Mouse (Mus musculus) heart, embryonic 14.5 days (tissue): ENCODE measurements around the gene Xcr1. TPM values are rescaled to one million over a fixed set of nuclear protein-coding genes. Genes with fewer than 3 reads are reported as not detected.

Experiments
- ATAC-seq: fragments of 200-750 bp; cut with Nextera tagmentation; 2 replicates; pipeline ENCODE4 v1.8.0; 2017; ENCODE audit warnings: low read depth, moderate TSS enrichment; ENCODE audit not compliant: insufficient number of reproducible peaks, insufficient read depth, low FRiP score
- H3K27ac ChIP-seq, 2 experiments: fragments of 200-500 bp in 1 of 2; fragments of 300-500 bp in 1 of 2; sonication (generic) in 1 of 2; replicated peaks in 1 of 2; 2 replicates each; pipeline ENCODE4 v1.5.1; 2012 to 2014; ENCODE audit warnings: low read depth in 2 of 2, low read length in 2 of 2, control low read depth in 1 of 2, mild to moderate bottlenecking in 1 of 2, mixed read lengths in 1 of 2; ENCODE audit not compliant: control insufficient read depth in 1 of 2, insufficient read depth in 1 of 2
- H3K27me3 ChIP-seq: fragments of 300-500 bp; sonication (generic); 2 replicates; pipeline ENCODE4 v1.6.1; 2014; ENCODE audit warnings: mild to moderate bottlenecking, low read length, control low read depth; ENCODE audit not compliant: control insufficient read depth, insufficient read depth
- H3K36me3 ChIP-seq: fragments of 300-500 bp; sonication (generic); 2 replicates; pipeline ENCODE4 v1.6.1; 2014; ENCODE audit warnings: mild to moderate bottlenecking, control low read depth, low read length, mixed read lengths; ENCODE audit not compliant: control insufficient read depth, insufficient read depth
- H3K4me1 ChIP-seq, 2 experiments: fragments of 200-500 bp in 1 of 2; fragments of 300-500 bp in 1 of 2; sonication (generic) in 1 of 2; 2 replicates each; pipeline ENCODE4 v1.6.1; 2012 to 2014; ENCODE audit warnings: low read length in 2 of 2, control low read depth in 1 of 2, mixed read lengths in 1 of 2; ENCODE audit not compliant: control insufficient read depth in 2 of 2, insufficient read depth in 2 of 2
- H3K4me2 ChIP-seq: fragments of 300-500 bp; sonication (generic); 2 replicates; pipeline ENCODE4 v1.6.1; 2014; ENCODE audit warnings: mild to moderate bottlenecking, low read length
- H3K4me3 ChIP-seq, 2 experiments: fragments of 200-500 bp in 1 of 2; fragments of 300-500 bp in 1 of 2; sonication (generic) in 1 of 2; 2 replicates each; pipeline ENCODE4 v1.5.1; 2012 to 2014; ENCODE audit warnings: low read length in 2 of 2, mild to moderate bottlenecking in 2 of 2, control low read depth in 1 of 2, low read depth in 1 of 2, moderate library complexity in 1 of 2; ENCODE audit not compliant: control insufficient read depth in 1 of 2, insufficient read depth in 1 of 2
- H3K9ac ChIP-seq: fragments of 300-500 bp; sonication (generic); 2 replicates; pipeline ENCODE4 v1.6.1; 2014; ENCODE audit warnings: mild to moderate bottlenecking, low read length
- H3K9me3 ChIP-seq: fragments of 300-500 bp; sonication (generic); 2 replicates; pipeline ENCODE4 v1.6.1; 2016; ENCODE audit warnings: low read length, control low read depth; ENCODE audit not compliant: control insufficient read depth
- WGBS: fragments of 180-500 bp; shearing (Covaris S2); extraction: QIAGEN DNeasy Blood & Tissue Kit; methylation state at CpG from one replicate; pipeline ENCODE4 v1.1.7; 2014; 5-methylcytosine and 5-hydroxymethylcytosine counted together
- polyA plus RNA-seq: library from polyadenylated mRNA; unstranded; fragments of >200 nt; fragmentation: Nextera tagmentation; extraction: Ambion mirVana; gene quantifications from 2 replicates; pipeline ENCODE4 v1.2.1, GENCODE M21; 2014

Gene Xcr1
- polyA plus RNA-seq, 1 experiment from 2014 or later: not detected

GRCm38 (mm10) chr9:123840243-123840642, 21.6 kb downstream of the Xcr1 start:
- peaks cover 80% of the 10 kb centered on the region for H3K36me3 ChIP-seq

DNA sequence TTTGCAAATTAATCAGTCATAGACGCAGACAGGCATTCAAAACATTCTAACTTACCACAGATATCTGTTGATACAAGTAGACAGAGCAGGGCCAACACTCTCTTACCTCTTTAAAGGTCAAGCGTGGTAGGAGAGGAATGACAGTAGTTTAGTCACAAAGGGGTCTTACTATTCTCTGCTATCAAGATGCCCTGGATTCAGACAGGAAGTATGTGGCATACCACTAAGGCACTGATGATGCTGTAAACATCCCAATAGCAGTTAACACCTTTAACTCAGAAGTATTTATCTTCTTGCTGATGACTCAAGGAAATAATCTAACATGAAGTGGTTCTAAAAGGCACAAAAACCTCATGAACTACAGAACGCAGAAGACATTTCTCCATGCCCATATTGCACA, 26.0 kb downstream of the Xcr1 start:
- no peaks in the 10 kb centered on the region for H3K9me3 ChIP-seq
- ATAC-seq: no peak
- H3K4me2 ChIP-seq: no peak overlapping the region
- H3K27ac ChIP-seq: no peak overlapping the region
- peaks cover 97% of the 10 kb centered on the region for H3K36me3 ChIP-seq
- H3K4me3 ChIP-seq: no peak overlapping the region
- no peaks in the 10 kb centered on the region for H3K27me3 ChIP-seq
- WGBS: 89% methylated on average over 3 of the region's 3 CpGs
- H3K9ac ChIP-seq: no peak overlapping the region
- no peaks in the 10 kb centered on the region for H3K4me1 ChIP-seq

More at GRCm38 (mm10) chr9:123840243-123840642, 21.6 kb downstream of the Xcr1 start:
- peaks cover 4 to 16% of the 10 kb centered on the region in 2 experiments for H3K4me1 ChIP-seq
- ATAC-seq: no peak
- H3K9ac ChIP-seq: no peak overlapping the region
- no peak overlapping the region for H3K27ac ChIP-seq
- WGBS: 85% methylated on average over 6 of the region's 6 CpGs
- H3K9me3 ChIP-seq: no peaks in the 10 kb centered on the region
- H3K4me3 ChIP-seq: no peak overlapping the region
- no peak overlapping the region for H3K4me2 ChIP-seq
- no peaks in the 10 kb centered on the region for H3K27me3 ChIP-seq

DNA sequence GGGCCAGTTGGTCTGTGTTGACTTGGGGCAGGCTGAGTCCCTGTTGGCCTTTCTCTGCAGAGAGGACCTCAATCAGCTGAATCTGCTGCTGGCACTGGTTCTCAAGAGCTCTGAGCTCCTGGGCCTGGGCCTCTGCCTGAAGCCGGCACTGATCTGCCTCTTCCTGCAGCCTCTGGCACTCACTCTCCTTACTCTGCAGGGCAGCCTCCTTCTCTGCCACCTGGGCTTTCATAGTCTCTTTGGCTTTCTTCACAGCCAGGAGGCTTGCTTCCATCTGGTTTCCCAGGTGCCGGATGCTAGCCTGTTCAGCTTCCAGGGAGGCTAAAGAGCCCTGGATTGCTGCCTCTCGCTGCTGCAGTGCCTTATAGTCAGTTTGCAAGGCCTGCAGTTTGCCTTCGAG, 32.9 kb downstream of the Xcr1 start:
- Histone ChIP-seq H3K36me3 (peaks cover 97% of the 10 kb centered on the region), H3K4me3 (no peak overlapping the region), H3K4me2 (no peak overlapping the region), H3K4me1 (no peaks in the 10 kb centered on the region), H3K9me3 (no peaks in the 10 kb centered on the region), H3K9ac (no peak overlapping the region), H3K27ac (no peak overlapping the region), H3K27me3 (no peaks in the 10 kb centered on the region)
- no peak for ATAC-seq
- 94% methylated on average over 4 of the region's 4 CpGs for WGBS

GRCm38 (mm10) chr9:123826631-123827030, 35.2 kb downstream of the Xcr1 start:
- no peak overlapping the region for H3K9ac ChIP-seq
- no peak overlapping the region for H3K4me3 ChIP-seq
- WGBS: 90% methylated on average over 3 of the region's 3 CpGs
- H3K27ac ChIP-seq: no peak overlapping the region
- H3K4me1 ChIP-seq: no peaks in the 10 kb centered on the region
- H3K9me3 ChIP-seq: no peaks in the 10 kb centered on the region
- ATAC-seq: no peak
- peaks cover 100% of the 10 kb centered on the region for H3K36me3 ChIP-seq
- no peaks in the 10 kb centered on the region for H3K27me3 ChIP-seq
- H3K4me2 ChIP-seq: no peak overlapping the region

GRCm38 (mm10) chr9:123818601-123819000, 43.2 kb downstream of the Xcr1 start:
- WGBS: 80% methylated on average over 2 of the region's 2 CpGs
- H3K36me3 ChIP-seq: peaks cover 98% of the 10 kb centered on the region
- H3K4me1 ChIP-seq: 0 out of 4 replicates have a peak, but pooled peaks cover 2 to 4% of the 10 kb centered on the region in 2 experiments
- no peak for ATAC-seq
- no peak overlapping the region for H3K4me3 ChIP-seq
- H3K9ac ChIP-seq: no peak overlapping the region
- no peaks in the 10 kb centered on the region for H3K9me3 ChIP-seq
- no peaks in the 10 kb centered on the region for H3K27me3 ChIP-seq
- no peak overlapping the region for H3K27ac ChIP-seq
- no peak overlapping the region for H3K4me2 ChIP-seq

DNA sequence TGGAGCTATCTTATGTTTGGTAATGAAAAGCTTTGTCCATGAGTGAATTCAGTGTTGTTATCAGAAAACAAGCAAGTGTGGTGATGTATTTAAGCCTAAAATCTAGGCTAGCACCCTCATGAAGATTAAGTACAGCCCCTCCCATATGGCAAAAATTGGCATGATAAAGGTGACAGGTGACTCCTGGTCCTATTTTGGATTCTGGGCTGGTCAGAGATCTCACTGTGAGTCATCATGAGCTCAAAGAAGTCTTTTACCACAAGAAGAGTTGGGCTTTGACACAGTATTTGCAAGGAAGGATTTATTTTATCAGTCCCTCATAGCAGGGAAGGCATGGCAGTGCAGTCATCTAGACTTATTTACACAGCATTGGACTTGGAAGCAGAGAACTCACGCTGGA, 45.8 kb downstream of the Xcr1 start:
- no peak overlapping the region for H3K27ac ChIP-seq
- H3K9ac ChIP-seq: no peak overlapping the region

DNA sequence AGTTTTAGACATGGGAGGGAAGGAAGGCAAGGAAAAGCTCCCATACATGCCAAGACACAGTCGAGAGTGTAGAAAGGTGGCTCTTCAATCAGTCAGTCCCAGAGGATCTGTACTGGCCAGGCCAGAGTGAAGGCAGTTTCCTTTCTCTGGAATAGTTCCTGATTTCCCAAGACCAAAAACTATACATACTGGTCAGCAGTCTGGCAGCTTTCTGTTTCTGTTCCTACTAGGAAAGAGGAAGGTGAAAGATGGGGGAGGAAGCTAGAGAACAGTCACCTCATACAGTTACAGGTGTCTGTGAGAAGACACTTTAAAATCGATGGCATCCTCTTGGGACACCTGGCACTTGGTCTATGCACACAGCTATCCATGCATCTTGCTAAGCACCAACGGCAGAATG, 46.4 kb downstream of the Xcr1 start:
- Histone ChIP-seq H3K4me1 (0 out of 4 replicates have a peak, but pooled peaks cover 2 to 4% of the 10 kb centered on the region in 2 experiments), H3K9ac (no peak overlapping the region), H3K27ac (no peak overlapping the region), H3K36me3 (peaks cover 98% of the 10 kb centered on the region), H3K9me3 (no peaks in the 10 kb centered on the region), H3K4me2 (no peak overlapping the region), H3K4me3 (no peak overlapping the region), H3K27me3 (no peaks in the 10 kb centered on the region)
- 75% methylated on average over 3 of the region's 3 CpGs for WGBS
- no peak for ATAC-seq

More for the DNA sequence above, 45.8 kb downstream of the Xcr1 start:
- Histone ChIP-seq H3K4me2 (no peak overlapping the region), H3K36me3 (peaks cover 98% of the 10 kb centered on the region), H3K4me1 (0 out of 4 replicates have a peak, but pooled peaks cover 2 to 4% of the 10 kb centered on the region in 2 experiments), H3K9me3 (no peaks in the 10 kb centered on the region), H3K4me3 (no peak overlapping the region), H3K27me3 (no peaks in the 10 kb centered on the region)
- 76% methylated on average over 1 of the region's 1 CpGs for WGBS
- ATAC-seq: no peak

DNA sequence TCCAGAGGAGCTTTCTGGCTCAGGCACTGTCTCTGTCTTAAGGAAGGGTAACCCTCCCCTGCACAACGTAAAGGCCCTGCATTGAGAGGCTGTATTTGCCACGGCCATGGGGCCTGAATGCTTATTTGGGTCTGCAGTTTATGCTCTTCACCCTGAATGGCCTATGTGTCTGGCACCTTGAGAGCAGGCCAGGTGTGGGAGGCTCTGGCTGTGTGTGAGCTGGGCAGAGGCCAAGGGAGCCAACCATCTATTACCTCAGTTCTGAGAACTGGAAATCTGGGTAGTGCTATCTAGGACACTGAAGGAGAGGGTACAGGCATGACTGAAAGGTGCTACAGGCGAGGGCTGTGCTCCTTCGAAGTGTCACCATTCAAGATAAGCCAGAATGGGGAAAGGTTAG, 47.0 kb downstream of the Xcr1 start:
- Histone ChIP-seq H3K27ac (no peak overlapping the region), H3K9ac (no peak overlapping the region), H3K4me2 (no peak overlapping the region), H3K4me3 (no peak overlapping the region), H3K27me3 (no peaks in the 10 kb centered on the region), H3K36me3 (peaks cover 100% of the 10 kb centered on the region), H3K9me3 (no peaks in the 10 kb centered on the region), H3K4me1 (0 out of 4 replicates have a peak, but pooled peaks cover 2 to 4% of the 10 kb centered on the region in 2 experiments)
- no peak for ATAC-seq
- WGBS: 60% methylated on average over 4 of the region's 4 CpGs
